Mouse (Mus musculus) 3T3-L1 (cell line): Measurements from ENCODE around the gene Chd6.
"Not testable (repeated sequence)": the region's sequence is repeated elsewhere in the genome, so short reads cannot be mapped to it uniquely, and the experiment has no call there.

ENCODE experiments used
- DNase-seq: peaks from one replicate; pipeline ENCODE4 v3.0.0-alpha.2; 2015; ENCODE audit warnings: low read depth, low spot score

Gene Chd6

GRCm38 (mm10) chr2:160987503-160987902 lies 121.4 kb downstream of the Chd6 start:
- DNase-seq: no peak

- DNase-seq: no peak
These were observed 126.2 kb downstream of the Chd6 start for GRCm38 (mm10) chr2:160982636-160983035.

GRCm38 (mm10) chr2:160981791-160982190 lies 127.1 kb downstream of the Chd6 start:
- no peak for DNase-seq

GRCm38 (mm10) chr2:160978651-160979050 lies 130.2 kb downstream of the Chd6 start:
- peak; percentile 89 for DNase-seq

- peak; percentile 80 for DNase-seq
These were observed 131.6 kb downstream of the Chd6 start for GRCm38 (mm10) chr2:160977248-160977647.

- no peak for DNase-seq
These were observed 135.1 kb downstream of the Chd6 start for GRCm38 (mm10) chr2:160973648-160974215.

- no peak for DNase-seq
These were observed 136.6 kb downstream of the Chd6 start for GRCm38 (mm10) chr2:160972103-160972792.

- DNase-seq: no peak
These were observed 146.7 kb downstream of the Chd6 start for GRCm38 (mm10) chr2:160962149-160962548.

- no peak for DNase-seq
These were observed 147.8 kb downstream of the Chd6 start for GRCm38 (mm10) chr2:160960956-160961646.

- DNase-seq: no peak
These were observed 149.0 kb downstream of the Chd6 start for GRCm38 (mm10) chr2:160959901-160960300.

GRCm38 (mm10) chr2:160958737-160959136 lies 150.1 kb downstream of the Chd6 start:
- DNase-seq: peak; percentile 61

- not testable (repeated sequence) for DNase-seq
These were observed 151.1 kb downstream of the Chd6 start for GRCm38 (mm10) chr2:160957801-160958200.

- DNase-seq: not testable (repeated sequence)
These were observed 151.6 kb downstream of the Chd6 start for GRCm38 (mm10) chr2:160957307-160957706.

- no peak for DNase-seq
These were observed 153.5 kb downstream of the Chd6 start for GRCm38 (mm10) chr2:160955331-160955730.

- DNase-seq: no peak
These were observed 154.3 kb downstream of the Chd6 start for GRCm38 (mm10) chr2:160954541-160954940.

- no peak for DNase-seq
These were observed 155.6 kb downstream of the Chd6 start for GRCm38 (mm10) chr2:160953131-160953873.

GRCm38 (mm10) chr2:160951595-160951994 lies 157.3 kb downstream of the Chd6 start:
- DNase-seq: no peak

GRCm38 (mm10) chr2:160942443-160942842 lies 166.4 kb downstream of the Chd6 start:
- DNase-seq: peak; percentile 50

GRCm38 (mm10) chr2:160940930-160941709 lies 167.8 kb downstream of the Chd6 start:
- DNase-seq: no peak

- no peak for DNase-seq
These were observed 174.4 kb downstream of the Chd6 start for GRCm38 (mm10) chr2:160934451-160934850.

- no peak for DNase-seq
These were observed 175.0 kb downstream of the Chd6 start for GRCm38 (mm10) chr2:160933890-160934289.
